Mouse (Mus musculus): ENCODE results near the gene Prkcq.

The Prkcq gene

GRCm38 (mm10) chr2:11171754-11172501 lies at the start of gene Prkcq:
Gene Prkcq, plus strand, starts transcription at chr2:11172108.
- DNase-seq, result peak; percentile 85

- no peak for DNase-seq
These were observed 41.0 kb upstream of the Prkcq start for GRCm38 (mm10) chr2:11130881-11131280.

- DNase-seq, result no peak
These were observed 36.2 kb upstream of the Prkcq start for GRCm38 (mm10) chr2:11135718-11136117.

- no peak for DNase-seq
These were observed 33.8 kb upstream of the Prkcq start for GRCm38 (mm10) chr2:11138076-11138475.

- DNase-seq, result no peak
These were observed 32.3 kb upstream of the Prkcq start for GRCm38 (mm10) chr2:11139518-11140152.

GRCm38 (mm10) chr2:11140385-11140784 lies 31.5 kb upstream of the Prkcq start:
- no peak for DNase-seq

GRCm38 (mm10) chr2:11149091-11149490 lies 22.8 kb upstream of the Prkcq start:
- no peak for DNase-seq

- no peak for DNase-seq
These were observed 20.9 kb upstream of the Prkcq start for GRCm38 (mm10) chr2:11150975-11151374.

GRCm38 (mm10) chr2:11151655-11152323 lies 20.1 kb upstream of the Prkcq start:
- DNase-seq, result no peak

GRCm38 (mm10) chr2:11159641-11160040 lies 12.3 kb upstream of the Prkcq start:
- DNase-seq, result no peak

- no peak for DNase-seq
These were observed 11.2 kb upstream of the Prkcq start for GRCm38 (mm10) chr2:11160696-11161095.

- DNase-seq, result no peak
These were observed 10.6 kb upstream of the Prkcq start for GRCm38 (mm10) chr2:11161336-11161735.

GRCm38 (mm10) chr2:11162701-11163100 lies 9.2 kb upstream of the Prkcq start:
- DNase-seq, result no peak

GRCm38 (mm10) chr2:11164170-11164569 lies 7.7 kb upstream of the Prkcq start:
- DNase-seq, result no peak

- DNase-seq, result no peak
These were observed 2.1 kb upstream of the Prkcq start for GRCm38 (mm10) chr2:11169721-11170335.

GRCm38 (mm10) chr2:11172831-11173414 lies 1.0 kb downstream of the Prkcq start:
- peak; percentile 13 for DNase-seq

GRCm38 (mm10) chr2:11173521-11173920 lies 1.6 kb downstream of the Prkcq start:
- DNase-seq, result no peak

GRCm38 (mm10) chr2:11174101-11174500 lies 2.2 kb downstream of the Prkcq start:
- no peak for DNase-seq

- no peak for DNase-seq
These were observed 6.0 kb downstream of the Prkcq start for GRCm38 (mm10) chr2:11177880-11178279.

GRCm38 (mm10) chr2:11181510-11181909 lies 9.6 kb downstream of the Prkcq start:
- no peak for DNase-seq

- DNase-seq, result no peak
These were observed 10.2 kb downstream of the Prkcq start for GRCm38 (mm10) chr2:11182096-11182495.

GRCm38 (mm10) chr2:11183991-11184390 lies 12.1 kb downstream of the Prkcq start:
- no peak for DNase-seq

GRCm38 (mm10) chr2:11186586-11186985 lies 14.7 kb downstream of the Prkcq start:
- no peak for DNase-seq
